Mouse (Mus musculus) neural tube, postnatal 0 days (tissue): ENCODE data around the gene Rgs18. TPM values are rescaled to one million over a fixed set of nuclear protein-coding genes. Genes with fewer than 3 reads are reported as not detected.

Experiments
- polyA plus RNA-seq: library from polyadenylated mRNA; unstranded; fragments of >200 nt; fragmentation: Nextera tagmentation; extraction: Ambion mirVana; gene quantifications from 2 replicates; pipeline ENCODE4 v1.2.1, GENCODE M21; 2015

Rgs18 gene
- 0.18 and 0.31 TPM in 2 replicates for polyA plus RNA-seq

GRCm38 (mm10) chr1:144775331-144775730 is at the start of gene Rgs18:
TSS of gene Rgs18 (minus strand) at chr1:144775435.

Other genes with a start within 250 kb of the Rgs18 start
- not detected in 2 replicates for gene Rgs21, start 207.8 kb downstream of the Rgs18 start, polyA plus RNA-seq